Mouse (Mus musculus) liver, embryonic 12.5 days (tissue): Measurements from ENCODE around the gene Eef1akmt1. TPM values are rescaled to one million over a fixed set of nuclear protein-coding genes. Genes with fewer than 3 reads are reported as not detected.

Source experiments
- ATAC-seq: fragments of 200-750 bp; cut with Nextera tagmentation; 2 replicates; pipeline ENCODE4 v1.8.0; 2017; ENCODE audit warnings: moderate number of reproducible peaks, mild to moderate bottlenecking, moderate library complexity
- H3K27ac ChIP-seq: fragments of 300-500 bp; sonication (generic); 2 replicates; pipeline ENCODE4 v1.5.1; 2016; ENCODE audit warnings: mild to moderate bottlenecking
- H3K27me3 ChIP-seq: fragments of 300-500 bp; sonication (generic); replicated peaks from 2 replicates; pipeline ENCODE4 v1.6.1; 2016; ENCODE audit warnings: mild to moderate bottlenecking, moderate library complexity
- H3K36me3 ChIP-seq: fragments of 300-500 bp; sonication (generic); 2 replicates; pipeline ENCODE4 v1.6.1; 2016; ENCODE audit warnings: mild to moderate bottlenecking, moderate library complexity
- H3K4me1 ChIP-seq: fragments of 300-500 bp; sonication (generic); 2 replicates; pipeline ENCODE4 v1.6.1; 2016
- H3K4me2 ChIP-seq: fragments of 300-500 bp; sonication (generic); 2 replicates; pipeline ENCODE4 v1.6.1; 2016; ENCODE audit warnings: mild to moderate bottlenecking, moderate library complexity
- H3K4me3 ChIP-seq: fragments of 300-500 bp; sonication (generic); 2 replicates; pipeline ENCODE4 v1.5.1; 2016; ENCODE audit warnings: mild to moderate bottlenecking, moderate library complexity
- H3K9ac ChIP-seq: fragments of 300-500 bp; sonication (generic); 2 replicates; pipeline ENCODE4 v1.6.1; 2016; ENCODE audit warnings: mild to moderate bottlenecking, moderate library complexity
- H3K9me3 ChIP-seq: fragments of 300-500 bp; sonication (generic); replicated peaks from 2 replicates; pipeline ENCODE4 v1.6.1; 2016; ENCODE audit warnings: mild to moderate bottlenecking, moderate library complexity
- WGBS: fragments of 180-500 bp; shearing (Covaris S2); methylation state at CpG from one replicate; pipeline ENCODE4 v1.1.7; 2016; ENCODE audit not compliant: insufficient replicate concordance; 5-methylcytosine and 5-hydroxymethylcytosine counted together
- polyA plus RNA-seq: library from polyadenylated mRNA; unstranded; fragments of >200 nt; fragmentation: Nextera tagmentation; extraction: Ambion mirVana; gene quantifications from 2 replicates; pipeline ENCODE4 v1.2.1, GENCODE M21; 2016

Gene Eef1akmt1
- 53.6 and 54.5 TPM in 2 replicates for polyA plus RNA-seq

DNA sequence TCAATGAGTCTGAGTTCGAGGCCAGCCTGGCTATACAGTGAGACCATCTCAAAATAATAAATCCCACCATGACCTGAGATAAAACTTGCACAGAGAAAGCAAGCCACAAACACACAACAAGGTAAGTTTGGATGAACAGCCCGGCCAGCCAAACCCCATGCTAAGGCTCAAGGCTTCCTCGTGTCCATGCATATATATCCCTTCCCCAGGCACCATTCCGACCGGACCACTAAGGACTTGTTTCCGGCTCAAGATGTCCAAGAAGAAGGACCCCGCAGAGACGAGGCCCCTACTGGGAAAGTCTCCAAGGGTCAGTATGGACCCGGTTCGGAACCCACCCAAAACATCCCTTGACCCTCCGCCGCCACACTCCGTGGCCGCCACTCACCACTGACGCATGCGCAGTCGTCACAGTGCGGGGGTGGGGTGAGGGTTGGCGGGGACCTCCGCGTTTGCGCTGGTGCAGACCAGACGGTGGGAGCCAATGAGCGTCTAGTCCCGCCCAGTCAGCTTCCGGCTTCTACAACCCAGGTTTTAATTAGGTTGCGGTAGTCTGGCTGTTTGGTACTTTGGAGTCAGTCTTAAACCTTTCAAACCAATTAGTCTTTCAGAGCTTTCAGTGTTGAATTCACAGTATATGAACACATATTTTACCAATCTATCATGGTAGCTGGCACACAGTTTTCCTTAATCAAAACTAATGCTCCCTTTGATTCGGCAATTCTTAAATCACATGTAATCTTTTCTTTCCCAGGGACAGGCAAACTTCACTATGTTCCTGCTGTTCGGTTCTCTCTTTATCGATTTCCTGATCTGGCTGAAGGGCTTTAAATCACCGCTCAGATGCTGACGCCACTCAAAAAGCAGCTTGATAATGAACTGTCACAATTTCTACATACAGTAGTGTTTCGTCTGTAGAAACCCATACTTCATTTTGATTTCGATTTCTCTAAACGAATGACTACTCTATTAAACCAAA is at the start of gene Eef1akmt1:
Gene Eef1akmt1, minus strand, starts transcription at position 458 of the 979 bp plus-strand sequence.
- WGBS, result 5% methylated on average over 35 of the region's 35 CpGs
- H3K27ac ChIP-seq, result peak within 1 kb of the TSS; percentile 72
- H3K9ac ChIP-seq, result peak within 1 kb of the TSS; percentile 76
- peak within 1 kb of the TSS; percentile 71 for H3K4me3 ChIP-seq
- ATAC-seq, result peak; percentile 99
- H3K4me2 ChIP-seq, result peak within 1 kb of the TSS; percentile 79
- H3K27me3 ChIP-seq, result no peaks in the 10 kb centered on the region
- H3K9me3 ChIP-seq, result no peaks in the 10 kb centered on the region
- peaks cover 10% of the 10 kb centered on the region for H3K36me3 ChIP-seq
- peaks cover 12% of the 10 kb centered on the region; the same call in 1 of the 2 replicates for H3K4me1 ChIP-seq

DNA sequence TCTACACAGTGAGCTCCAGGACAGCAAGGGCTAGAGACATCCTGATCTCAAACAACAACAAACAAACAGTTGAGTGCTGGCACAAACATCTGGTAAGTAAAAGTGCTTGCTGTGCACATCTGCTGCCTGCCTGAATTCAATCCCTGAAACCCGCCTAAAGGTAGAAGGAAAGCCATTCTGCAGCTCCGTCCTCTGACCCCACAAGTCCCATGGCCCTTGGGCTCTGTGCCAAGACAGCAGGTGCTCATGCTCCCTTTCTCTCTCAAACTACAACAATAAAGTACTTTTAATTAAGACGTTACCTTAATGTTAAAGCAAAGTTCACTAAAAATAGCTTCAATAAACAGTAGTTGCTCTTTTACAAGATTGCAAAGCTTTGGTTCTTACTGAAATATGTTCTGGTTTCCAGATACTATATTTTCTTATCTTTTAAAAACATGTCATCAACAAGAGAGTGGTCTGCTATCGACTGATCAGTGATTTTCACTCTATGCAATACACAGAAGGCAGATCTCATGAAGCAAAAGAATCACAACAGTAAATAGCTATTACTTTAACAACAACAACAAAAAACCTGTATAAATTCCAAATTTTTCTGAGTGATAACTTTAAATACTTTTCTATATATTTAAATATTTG is 49.3 kb upstream of the Eef1akmt1 start:
- no peak overlapping the region for H3K4me3 ChIP-seq
- WGBS, result 73% methylated on average over 4 of the region's 4 CpGs
- H3K9me3 ChIP-seq, result no peaks in the 10 kb centered on the region
- H3K27me3 ChIP-seq, result no peaks in the 10 kb centered on the region
- H3K9ac ChIP-seq, result no peak overlapping the region
- H3K4me1 ChIP-seq, result peaks cover 18% of the 10 kb centered on the region
- H3K36me3 ChIP-seq, result peaks cover 73% of the 10 kb centered on the region
- no peak overlapping the region for H3K4me2 ChIP-seq
- no peak for ATAC-seq
- no peak overlapping the region for H3K27ac ChIP-seq

DNA sequence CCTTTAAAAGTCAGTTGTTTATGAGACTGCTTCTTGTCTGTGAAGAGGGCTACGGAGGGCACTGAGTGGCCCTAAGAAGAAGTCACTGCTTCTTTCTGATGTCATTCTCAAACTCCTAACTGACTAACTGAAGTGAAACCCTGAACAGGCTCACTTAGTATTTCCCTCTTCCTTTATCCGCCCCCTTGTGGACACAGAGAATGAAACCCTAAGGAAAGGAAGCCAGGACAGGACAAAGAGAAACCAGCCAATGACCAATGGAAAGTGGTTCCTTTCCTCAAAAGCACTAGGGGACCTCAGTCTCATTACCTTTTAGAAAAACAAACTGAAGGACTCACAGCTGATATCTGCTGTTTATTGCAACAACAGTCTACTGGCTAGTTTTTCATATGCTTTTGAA is 48.1 kb upstream of the Eef1akmt1 start:
- peaks cover 18% of the 10 kb centered on the region for H3K4me1 ChIP-seq
- H3K4me2 ChIP-seq, result no peak overlapping the region
- no peaks in the 10 kb centered on the region for H3K9me3 ChIP-seq
- no peak overlapping the region for H3K9ac ChIP-seq
- 0 out of 2 replicates have a peak, but pooled peaks have one; percentile 36 for ATAC-seq
- H3K27ac ChIP-seq, result no peak overlapping the region
- no peaks in the 10 kb centered on the region for H3K27me3 ChIP-seq
- H3K36me3 ChIP-seq, result peaks cover 68% of the 10 kb centered on the region
- no peak overlapping the region for H3K4me3 ChIP-seq
- WGBS, result 51% methylated on average over 2 of the region's 2 CpGs

DNA sequence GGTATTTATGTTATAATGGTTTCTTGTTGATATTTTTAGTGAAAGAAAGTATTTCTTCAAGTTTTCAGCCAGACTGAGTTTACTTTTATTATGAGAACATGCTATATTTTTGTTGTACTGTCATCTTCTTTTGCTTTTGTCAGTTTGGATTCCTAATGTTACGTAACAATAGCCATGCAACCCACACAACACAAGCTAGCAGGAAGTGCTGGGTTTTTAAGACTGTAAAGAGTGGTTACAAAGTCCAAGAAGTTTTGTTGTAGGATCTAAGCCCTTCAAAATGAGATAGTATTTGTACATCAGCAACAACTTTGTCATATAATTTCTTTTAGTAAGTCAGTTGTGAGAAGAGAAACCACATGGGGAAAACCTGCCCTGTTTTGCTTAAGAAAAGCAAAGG is 46.3 kb upstream of the Eef1akmt1 start:
- no peaks in the 10 kb centered on the region for H3K9me3 ChIP-seq
- no peak overlapping the region for H3K9ac ChIP-seq
- no peak overlapping the region for H3K27ac ChIP-seq
- no peak overlapping the region for H3K4me3 ChIP-seq
- H3K27me3 ChIP-seq, result no peaks in the 10 kb centered on the region
- H3K36me3 ChIP-seq, result peaks cover 64% of the 10 kb centered on the region
- no peak overlapping the region for H3K4me2 ChIP-seq
- ATAC-seq, result no peak
- peaks cover 3% of the 10 kb centered on the region for H3K4me1 ChIP-seq
- WGBS, result 89% methylated on average over 1 of the region's 1 CpGs

DNA sequence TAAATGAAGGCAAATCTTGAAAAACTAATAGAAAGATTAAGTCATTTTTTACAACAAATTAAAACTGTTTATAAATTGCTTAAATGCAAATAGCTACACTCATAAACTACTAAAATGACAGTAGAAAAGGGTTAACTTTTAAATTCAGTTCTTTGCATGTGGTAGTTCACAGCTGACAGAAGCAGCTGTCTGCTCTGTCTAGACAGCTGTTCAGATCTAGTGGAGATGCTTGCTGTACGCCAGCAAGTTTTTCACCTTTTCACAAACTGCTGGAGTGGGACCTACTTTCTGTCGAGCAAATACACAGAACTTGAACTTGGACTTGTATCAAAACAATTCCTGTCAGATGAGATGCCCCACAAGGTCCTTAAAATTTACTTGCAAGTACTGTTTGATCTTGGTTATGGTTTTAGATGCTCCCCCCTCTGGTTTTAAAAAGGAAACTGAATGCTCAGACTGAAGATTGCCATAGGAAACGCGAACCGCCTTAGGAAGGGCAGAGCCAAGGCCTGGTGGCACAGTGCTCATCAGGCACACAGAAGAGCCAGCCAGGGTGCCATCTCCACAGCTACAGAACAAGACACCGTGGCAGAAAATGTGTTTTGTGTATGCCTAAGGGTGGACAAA is 45.0 kb upstream of the Eef1akmt1 start:
- Histone ChIP-seq H3K4me2 (no peak overlapping the region), H3K9ac (no peak overlapping the region), H3K4me3 (no peak overlapping the region), H3K27me3 (no peaks in the 10 kb centered on the region), H3K9me3 (no peaks in the 10 kb centered on the region), H3K27ac (no peak overlapping the region), H3K4me1 (no peaks in the 10 kb centered on the region), H3K36me3 (peaks cover 56% of the 10 kb centered on the region)
- 83% methylated on average over 6 of the region's 6 CpGs for WGBS
- no peak for ATAC-seq

DNA sequence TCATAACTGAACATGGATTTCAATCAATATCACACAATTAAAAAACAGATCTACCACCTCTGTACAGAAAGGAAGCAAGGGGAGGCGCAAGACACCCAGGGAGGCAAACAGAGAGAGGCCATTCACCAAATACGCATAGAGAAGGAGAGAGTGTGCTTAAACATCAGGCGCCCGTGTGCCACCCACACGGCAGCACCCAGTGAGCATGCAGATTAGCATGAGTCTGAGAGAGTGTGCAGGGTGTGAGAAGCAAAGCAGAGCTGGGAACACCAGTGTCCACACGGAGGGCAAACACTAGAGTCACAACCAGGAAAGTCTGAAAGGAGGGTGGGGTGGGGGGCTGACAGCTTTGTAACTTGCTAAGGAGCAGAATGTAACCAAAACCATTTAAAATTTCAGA is 44.4 kb upstream of the Eef1akmt1 start:
- Histone ChIP-seq H3K4me1 (no peaks in the 10 kb centered on the region), H3K36me3 (peaks cover 60% of the 10 kb centered on the region), H3K9me3 (no peaks in the 10 kb centered on the region), H3K27me3 (no peaks in the 10 kb centered on the region), H3K4me2 (no peak overlapping the region), H3K4me3 (no peak overlapping the region), H3K27ac (no peak overlapping the region), H3K9ac (no peak overlapping the region)
- 79% methylated on average over 6 of the region's 6 CpGs for WGBS
- no peak for ATAC-seq

DNA sequence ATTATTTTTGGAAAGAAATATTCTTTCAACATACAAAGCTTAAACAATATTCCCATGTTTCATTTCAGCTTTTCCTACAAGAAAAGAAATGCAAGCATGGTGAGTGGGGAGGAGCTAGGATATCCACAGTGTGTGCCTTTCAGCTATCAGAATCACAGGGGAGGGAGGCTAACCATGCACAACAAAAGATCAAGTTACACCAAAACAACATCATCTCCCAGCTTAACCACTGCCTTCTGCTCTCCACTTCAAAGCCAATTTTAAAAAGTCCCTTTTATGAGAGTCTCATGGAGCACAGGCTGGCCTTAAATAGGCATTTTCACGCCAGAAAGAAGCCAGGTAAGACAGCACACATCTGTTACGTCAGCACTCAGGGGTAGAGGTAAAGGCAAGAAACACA is 39.6 kb upstream of the Eef1akmt1 start:
- 78% methylated on average over 2 of the region's 2 CpGs for WGBS
- ATAC-seq, result no peak
- H3K4me1 ChIP-seq, result 0 out of 2 replicates have a peak, but pooled peaks cover 3% of the 10 kb centered on the region
- H3K9ac ChIP-seq, result no peak overlapping the region
- H3K9me3 ChIP-seq, result no peaks in the 10 kb centered on the region
- peaks cover 50% of the 10 kb centered on the region for H3K36me3 ChIP-seq
- H3K27ac ChIP-seq, result no peak overlapping the region
- no peaks in the 10 kb centered on the region for H3K27me3 ChIP-seq
- H3K4me3 ChIP-seq, result no peak overlapping the region
- no peak overlapping the region for H3K4me2 ChIP-seq

DNA sequence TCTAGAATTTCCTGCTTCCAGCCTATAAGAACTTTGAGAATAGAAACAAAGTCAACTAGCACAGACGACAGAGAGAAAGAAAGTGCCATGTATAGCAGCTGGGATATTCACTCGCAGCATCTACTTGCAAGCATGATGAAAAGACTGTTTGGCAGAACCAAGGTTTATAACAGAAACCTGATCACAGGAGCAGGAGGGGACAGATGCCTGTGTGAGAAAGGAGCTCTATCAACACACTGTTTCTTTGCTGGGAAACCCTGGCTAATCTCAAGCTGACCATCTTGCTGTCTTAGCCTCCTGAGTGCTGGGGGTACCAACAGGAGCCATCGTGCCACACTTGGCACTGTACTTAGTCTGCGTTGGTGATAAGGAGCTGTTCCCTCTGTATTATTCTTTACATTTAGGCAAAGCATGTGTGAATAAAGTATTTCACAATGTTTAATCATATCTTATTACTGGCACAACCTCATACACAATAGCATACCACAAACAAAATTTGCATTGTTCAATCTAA is 38.5 kb upstream of the Eef1akmt1 start:
- no peaks in the 10 kb centered on the region for H3K27me3 ChIP-seq
- H3K4me3 ChIP-seq, result no peak overlapping the region
- no peak overlapping the region for H3K27ac ChIP-seq
- no peaks in the 10 kb centered on the region for H3K9me3 ChIP-seq
- 79% methylated on average over 4 of the region's 4 CpGs for WGBS
- peaks cover 46% of the 10 kb centered on the region for H3K36me3 ChIP-seq
- H3K4me2 ChIP-seq, result no peak overlapping the region
- ATAC-seq, result no peak
- H3K9ac ChIP-seq, result no peak overlapping the region
- 0 out of 2 replicates have a peak, but pooled peaks cover 3% of the 10 kb centered on the region for H3K4me1 ChIP-seq

DNA sequence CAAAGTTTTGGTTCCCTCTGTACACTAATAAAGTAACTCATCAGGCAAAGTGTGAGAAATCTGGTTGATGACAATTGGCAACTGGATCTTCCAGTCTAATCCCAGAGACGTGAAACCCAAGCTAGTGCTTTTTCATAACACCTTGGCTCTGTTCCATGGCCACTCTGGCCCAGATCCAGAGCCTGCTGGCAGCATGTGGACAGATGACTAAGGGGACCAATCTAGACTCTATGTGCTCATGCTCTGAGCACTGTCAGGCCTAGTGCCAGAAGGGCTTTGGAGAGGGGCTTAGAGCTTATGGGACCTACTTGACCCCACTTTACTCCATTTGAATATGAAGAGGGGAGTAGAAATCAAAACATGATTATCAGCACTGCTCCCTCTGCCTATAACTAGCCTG is 36.1 kb upstream of the Eef1akmt1 start:
- Histone ChIP-seq H3K27me3 (no peaks in the 10 kb centered on the region), H3K4me3 (no peak overlapping the region), H3K9me3 (no peaks in the 10 kb centered on the region), H3K4me1 (0 out of 2 replicates have a peak, but pooled peaks cover 3% of the 10 kb centered on the region), H3K27ac (no peak overlapping the region), H3K9ac (no peak overlapping the region), H3K36me3 (peaks cover 55% of the 10 kb centered on the region), H3K4me2 (no peak overlapping the region)
- no peak for ATAC-seq
- WGBS, result 74% methylated on average over 1 of the region's 1 CpGs

DNA sequence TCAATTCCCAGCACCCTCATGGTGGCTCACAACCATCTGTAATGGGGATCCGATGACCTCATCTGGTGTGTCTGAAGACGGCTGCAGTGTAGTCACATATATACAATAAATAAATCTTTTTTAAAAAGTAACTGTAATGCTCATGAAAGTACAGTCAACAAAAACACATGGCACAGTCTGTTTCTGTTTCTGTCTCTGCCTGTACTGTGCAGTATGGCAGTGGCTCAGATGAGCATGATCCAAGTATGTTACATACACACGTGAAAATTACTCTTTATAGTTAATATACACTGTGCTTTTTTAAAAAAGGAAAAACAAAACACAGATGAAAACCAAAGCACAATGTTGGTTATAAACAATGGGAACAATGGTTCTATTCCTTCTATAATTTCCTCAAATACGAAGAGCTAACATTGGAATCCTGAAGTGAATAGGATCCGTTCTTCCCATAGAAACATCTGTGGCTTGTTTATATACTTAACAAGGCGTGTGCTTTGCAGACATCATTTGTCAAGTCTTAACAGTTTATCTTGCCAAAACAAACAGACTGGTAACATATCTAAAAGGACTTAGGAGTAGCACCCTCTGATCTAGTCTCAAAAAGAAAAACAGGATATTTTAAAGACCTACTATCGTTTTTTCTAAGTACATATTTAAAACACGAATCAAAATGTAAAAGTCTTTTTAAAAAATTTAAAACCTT is 35.4 kb upstream of the Eef1akmt1 start:
- Histone ChIP-seq H3K4me3 (no peak overlapping the region), H3K4me2 (no peak overlapping the region), H3K36me3 (peaks cover 62% of the 10 kb centered on the region), H3K4me1 (0 out of 2 replicates have a peak, but pooled peaks cover 3% of the 10 kb centered on the region), H3K27me3 (no peaks in the 10 kb centered on the region), H3K27ac (no peak overlapping the region), H3K9ac (no peak overlapping the region), H3K9me3 (no peaks in the 10 kb centered on the region)
- 77% methylated on average over 8 of the region's 8 CpGs for WGBS
- ATAC-seq, result no peak

DNA sequence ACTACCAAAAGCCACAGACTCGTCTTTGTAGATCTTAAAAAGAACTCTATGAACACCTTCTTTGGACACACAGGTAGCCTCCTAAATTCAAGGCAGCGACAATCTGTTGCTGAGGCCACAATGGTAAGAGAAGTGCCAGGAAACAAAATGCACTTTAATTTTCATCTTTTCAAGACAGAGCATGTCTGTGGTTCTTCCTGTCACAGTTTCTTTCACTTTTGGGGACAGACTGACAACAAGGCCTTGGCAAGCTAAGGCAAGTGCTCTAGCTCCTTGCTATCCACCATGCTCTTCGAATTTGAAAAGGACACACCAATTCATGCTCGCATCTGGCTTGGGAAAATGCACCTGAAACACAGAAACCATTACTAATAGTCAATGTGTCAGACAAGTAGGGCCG is 21.9 kb upstream of the Eef1akmt1 start:
- no peaks in the 10 kb centered on the region for H3K27me3 ChIP-seq
- H3K4me1 ChIP-seq, result no peaks in the 10 kb centered on the region
- no peak overlapping the region for H3K4me3 ChIP-seq
- no peak overlapping the region for H3K27ac ChIP-seq
- WGBS, result 87% methylated on average over 5 of the region's 5 CpGs
- H3K9me3 ChIP-seq, result no peaks in the 10 kb centered on the region
- no peak overlapping the region for H3K9ac ChIP-seq
- no peak overlapping the region for H3K4me2 ChIP-seq
- no peak for ATAC-seq
- peaks cover 90% of the 10 kb centered on the region for H3K36me3 ChIP-seq
